Mouse (Mus musculus) large intestine, adult 2 months (tissue): ENCODE measurements at regions not wholly inside any gene's neighbourhood (a gene's known extent, or its start where the extent isn't known, plus 50 kb on each side); places are given as distances from the start of the nearest gene placed in this dataset.

Experiments
- DNase-seq: peaks from one replicate; pipeline ENCODE4 v3.0.0-alpha.2; 2012; ENCODE audit warnings: low read depth, low spot score
- WGBS: fragments of 180-500 bp; shearing (Covaris S2); methylation state at CpG from one replicate; pipeline ENCODE4 v1.1.7; 2018; 5-methylcytosine and 5-hydroxymethylcytosine counted together

GRCm38 (mm10) chr11:19608523-19608922 is 315.7 kb upstream of the Spred2 start:
- no peak for DNase-seq
- WGBS = 82% methylated on average over 4 of the region's 4 CpGs

- 43% methylated on average over 6 of the region's 6 CpGs for WGBS
- DNase-seq = no peak
These were observed 313.6 kb upstream of the Spred2 start for GRCm38 (mm10) chr11:19610559-19610958.

- no peak for DNase-seq
- WGBS = 80% methylated on average over 4 of the region's 4 CpGs
These were observed 313.0 kb upstream of the Spred2 start for GRCm38 (mm10) chr11:19611217-19611616.

GRCm38 (mm10) chr11:19616520-19616919 is 307.7 kb upstream of the Spred2 start:
- WGBS = 52% methylated on average over 4 of the region's 4 CpGs
- DNase-seq = no peak

GRCm38 (mm10) chr11:19619494-19619893 is 304.7 kb upstream of the Spred2 start:
- 82% methylated on average over 13 of the region's 13 CpGs for WGBS
- no peak for DNase-seq

GRCm38 (mm10) chr11:19631055-19631695 is 293.0 kb upstream of the Spred2 start:
- WGBS = 86% methylated on average over 6 of the region's 6 CpGs
- DNase-seq = no peak

GRCm38 (mm10) chr11:19632477-19632876 is 291.7 kb upstream of the Spred2 start:
- DNase-seq = no peak
- WGBS = 57% methylated on average over 5 of the region's 5 CpGs

- 46% methylated on average over 5 of the region's 5 CpGs for WGBS
- DNase-seq = no peak
These were observed 290.6 kb upstream of the Spred2 start for GRCm38 (mm10) chr11:19633621-19634020.

- WGBS = 64% methylated on average over 8 of the region's 8 CpGs
- DNase-seq = no peak
These were observed 283.0 kb upstream of the Spred2 start for GRCm38 (mm10) chr11:19641153-19641552.

GRCm38 (mm10) chr11:19644116-19644795 is 279.9 kb upstream of the Spred2 start:
- no peak for DNase-seq
- WGBS = 82% methylated on average over 7 of the region's 7 CpGs

- 77% methylated on average over 5 of the region's 5 CpGs for WGBS
These were observed 279.1 kb upstream of the Spred2 start for GRCm38 (mm10) chr11:19645106-19645505.

GRCm38 (mm10) chr11:19651522-19651921 is 272.7 kb upstream of the Spred2 start:
- DNase-seq = no peak
- 87% methylated on average over 6 of the region's 6 CpGs for WGBS

More at GRCm38 (mm10) chr11:19645106-19645505, 279.1 kb upstream of the Spred2 start:
- no peak for DNase-seq

- WGBS = 92% methylated on average over 7 of the region's 7 CpGs
- no peak for DNase-seq
These were observed 272.2 kb upstream of the Spred2 start for GRCm38 (mm10) chr11:19651929-19652328.

- no peak for DNase-seq
- WGBS = 70% methylated on average over 4 of the region's 4 CpGs
These were observed 264.7 kb upstream of the Spred2 start for GRCm38 (mm10) chr11:19659511-19659910.

GRCm38 (mm10) chr11:19666732-19667131 is 257.4 kb upstream of the Spred2 start:
- WGBS = 85% methylated on average over 4 of the region's 4 CpGs
- no peak for DNase-seq

- WGBS = 63% methylated on average over 13 of the region's 13 CpGs
- no peak for DNase-seq
These were observed 253.2 kb upstream of the Spred2 start for GRCm38 (mm10) chr11:19670853-19671530.

GRCm38 (mm10) chr11:19673012-19673411 is 251.2 kb upstream of the Spred2 start:
- no peak for DNase-seq
- 69% methylated on average over 1 of the region's 1 CpGs for WGBS

- 93% methylated on average over 1 of the region's 1 CpGs for WGBS
- DNase-seq = no peak
These were observed 247.7 kb upstream of the Spred2 start for GRCm38 (mm10) chr11:19676514-19676913.

GRCm38 (mm10) chr11:19679041-19679440 is 245.1 kb upstream of the Spred2 start:
- no peak for DNase-seq
- WGBS = 71% methylated on average over 2 of the region's 2 CpGs

GRCm38 (mm10) chr11:19679669-19680068 is 244.5 kb upstream of the Spred2 start:
- no peak for DNase-seq
- WGBS = 83% methylated on average over 5 of the region's 5 CpGs

- 62% methylated on average over 3 of the region's 3 CpGs for WGBS
- DNase-seq = no peak
These were observed 223.0 kb upstream of the Spred2 start for GRCm38 (mm10) chr11:19701198-19701597.
